Mouse (Mus musculus) cerebellum, adult 2 months (tissue): ENCODE results near the gene Prss48.

Experiments
- CTCF ChIP-seq: fragments of 200-500 bp; IDR thresholded peaks from 2 replicates; pipeline ENCODE4 v1.5.1; 2011; ENCODE audit warnings: low read depth, mild to moderate bottlenecking, control low read depth, low read length, moderate library complexity, borderline replicate concordance; ENCODE audit not compliant: insufficient read depth
- POLR2A ChIP-seq: fragments of 200-500 bp; IDR thresholded peaks from 2 replicates; pipeline ENCODE4 v1.6.1; 2011; ENCODE audit warnings: low read length, control low read depth, borderline replicate concordance; ENCODE audit not compliant: insufficient read depth

DNA sequence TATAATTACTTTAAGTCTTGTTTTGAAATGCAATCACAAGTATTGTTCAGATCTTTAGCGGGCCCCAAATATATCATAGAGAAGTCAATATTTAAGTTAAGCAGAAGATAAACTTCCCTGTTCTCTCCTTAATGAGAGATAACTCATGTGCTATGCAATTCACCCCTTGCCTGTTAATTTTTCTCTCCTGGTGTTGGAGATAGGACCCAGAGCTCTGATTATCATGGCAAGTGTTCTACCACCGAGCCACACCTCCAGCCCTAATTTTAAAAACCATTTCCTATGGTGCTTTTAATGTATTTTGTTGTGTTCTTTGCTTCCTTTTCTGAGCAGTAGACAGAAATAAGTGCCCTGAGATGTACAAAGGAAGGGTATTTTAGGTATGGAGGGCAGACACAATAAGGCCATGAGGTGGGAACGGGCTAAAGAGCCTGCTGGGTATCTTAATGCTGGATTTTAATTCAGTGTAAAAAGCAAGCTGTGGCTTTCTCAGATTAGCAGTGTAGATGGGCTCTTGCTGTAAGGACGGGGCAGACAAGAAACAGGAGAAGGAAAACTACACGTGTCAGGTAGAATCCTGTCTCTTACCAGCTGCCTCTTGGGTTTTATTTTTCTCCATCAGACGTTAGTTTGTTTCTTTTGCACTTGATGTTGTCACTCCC lies 11.0 kb downstream of the Prss48 start:
- TF ChIP-seq POLR2A (no peak), CTCF (no peak)
